Mouse (Mus musculus) cerebellum, adult 11-12 months (tissue): Measurements from ENCODE around the gene Actr1a.

ENCODE experiments used
- DNase-seq: peaks from one replicate; pipeline ENCODE4 v3.0.0; 2022

Actr1a gene

DNA sequence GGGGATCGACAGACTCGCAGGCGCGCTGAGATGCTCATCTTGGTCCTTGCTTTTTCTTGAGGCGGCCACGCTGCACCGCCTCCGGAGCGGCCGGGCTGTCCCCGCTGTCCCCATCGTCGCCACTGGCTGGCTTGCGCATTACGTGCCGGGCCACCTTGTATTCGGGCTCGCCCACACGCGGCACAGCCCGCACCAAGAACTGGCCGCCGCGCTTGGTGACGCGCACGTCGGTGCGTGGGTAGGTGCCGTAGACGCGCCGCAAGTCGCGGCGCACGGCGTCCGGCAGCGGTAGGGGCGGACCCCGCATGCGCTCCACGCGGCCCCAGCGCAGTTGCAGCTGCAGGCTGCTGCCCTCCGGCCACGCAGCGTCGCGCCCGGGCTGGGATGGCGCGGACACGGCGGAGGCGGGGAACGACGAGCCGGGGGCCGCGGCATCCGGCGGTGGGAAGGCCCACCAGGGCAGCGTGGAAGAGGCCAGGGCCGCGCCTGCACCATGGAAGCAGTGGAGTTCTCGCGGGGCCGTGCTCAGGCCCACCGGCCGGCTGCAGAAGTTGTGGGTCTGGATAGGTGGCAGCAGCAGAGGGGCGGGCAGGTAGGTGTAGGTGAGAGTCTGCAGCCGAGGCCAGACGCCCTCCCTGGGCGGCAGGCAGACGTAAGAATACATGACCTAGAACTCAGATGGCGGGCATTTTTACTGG is 46.6 kb downstream of the Actr1a start:
- DNase-seq: peak; percentile 94

DNA sequence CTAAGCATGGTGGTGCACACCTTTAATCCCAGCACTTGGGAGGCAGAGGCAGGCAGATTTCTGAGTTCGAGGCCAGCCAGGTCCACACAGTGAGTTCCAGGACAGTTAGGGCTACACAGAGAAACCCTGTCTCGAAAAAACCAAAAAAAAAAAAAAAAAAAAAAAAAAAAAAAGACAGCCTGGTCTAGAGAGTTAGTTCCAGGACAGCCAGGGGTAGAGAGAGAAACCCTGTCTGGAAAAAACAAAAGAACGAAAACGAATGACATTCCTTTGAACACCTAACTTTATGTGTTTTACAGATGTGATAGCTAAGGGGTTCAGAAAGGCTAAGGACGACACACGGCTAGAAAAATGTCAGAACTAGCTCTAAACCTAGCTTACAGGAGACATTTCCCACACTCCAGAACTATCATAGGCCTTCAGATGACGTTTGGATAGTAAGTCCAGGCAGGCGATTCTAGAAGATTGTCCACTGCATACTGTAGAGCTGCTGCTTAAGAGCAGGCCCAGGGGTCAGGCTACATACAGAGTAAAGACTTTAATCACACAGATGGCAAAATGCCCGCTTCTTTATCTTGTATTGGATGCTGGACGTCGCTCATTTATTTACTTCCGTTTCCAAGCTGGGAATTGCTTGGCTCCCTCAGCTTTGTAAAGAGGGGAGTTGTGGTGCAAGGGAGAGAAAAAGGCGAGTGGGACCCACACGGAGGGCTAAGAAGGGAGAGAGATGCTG is 47.4 kb downstream of the Actr1a start:
- DNase-seq: no peak

DNA sequence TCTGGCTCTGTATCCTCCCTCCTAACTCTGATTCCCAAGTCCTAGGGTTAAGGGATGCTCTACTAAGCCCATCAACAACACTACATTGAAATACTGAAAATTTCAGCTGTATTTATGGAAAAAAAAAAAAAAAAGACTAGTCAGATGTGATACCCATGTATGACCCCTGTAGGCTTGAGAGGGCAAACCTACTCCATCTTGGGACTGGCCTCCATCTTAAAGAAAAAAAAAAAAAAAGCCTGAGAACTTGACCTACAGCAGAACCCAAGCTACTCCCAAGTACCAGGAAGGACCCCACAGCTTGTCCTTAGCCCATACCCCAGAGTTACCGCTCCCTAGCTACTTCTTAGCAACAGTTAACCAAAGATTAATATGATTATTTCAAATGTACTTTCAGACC is 48.4 kb downstream of the Actr1a start:
- DNase-seq: no peak

DNA sequence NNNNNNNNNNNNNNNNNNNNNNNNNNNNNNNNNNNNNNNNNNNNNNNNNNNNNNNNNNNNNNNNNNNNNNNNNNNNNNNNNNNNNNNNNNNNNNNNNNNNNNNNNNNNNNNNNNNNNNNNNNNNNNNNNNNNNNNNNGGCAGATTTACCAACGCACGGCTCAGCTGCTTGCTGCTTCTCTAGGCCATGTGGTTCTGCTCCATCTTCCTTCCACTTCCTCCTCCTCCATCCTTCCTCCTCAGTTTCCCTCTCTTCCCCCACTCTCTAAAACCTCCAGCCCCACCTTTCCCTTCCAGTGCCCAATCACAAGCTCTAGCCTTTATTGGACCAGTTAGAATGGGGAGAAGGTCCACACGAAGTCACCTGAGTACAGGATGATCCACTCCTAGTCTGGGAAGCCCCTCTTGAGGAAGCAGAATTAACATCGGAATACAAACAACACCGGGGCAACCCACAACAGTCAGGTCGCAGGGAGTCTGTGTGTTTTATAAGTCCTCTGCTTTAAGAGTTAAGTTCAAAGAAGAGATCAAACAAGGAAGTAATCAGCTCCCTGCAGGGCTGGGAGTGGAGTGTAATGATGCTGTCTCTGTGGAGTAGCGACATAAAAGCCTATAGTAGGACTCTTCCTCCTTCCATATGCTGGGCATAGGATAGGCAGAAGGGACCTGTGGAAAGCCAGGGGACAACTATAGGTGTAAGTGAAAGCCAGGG is 50.7 kb downstream of the Actr1a start:
- DNase-seq: no peak

DNA sequence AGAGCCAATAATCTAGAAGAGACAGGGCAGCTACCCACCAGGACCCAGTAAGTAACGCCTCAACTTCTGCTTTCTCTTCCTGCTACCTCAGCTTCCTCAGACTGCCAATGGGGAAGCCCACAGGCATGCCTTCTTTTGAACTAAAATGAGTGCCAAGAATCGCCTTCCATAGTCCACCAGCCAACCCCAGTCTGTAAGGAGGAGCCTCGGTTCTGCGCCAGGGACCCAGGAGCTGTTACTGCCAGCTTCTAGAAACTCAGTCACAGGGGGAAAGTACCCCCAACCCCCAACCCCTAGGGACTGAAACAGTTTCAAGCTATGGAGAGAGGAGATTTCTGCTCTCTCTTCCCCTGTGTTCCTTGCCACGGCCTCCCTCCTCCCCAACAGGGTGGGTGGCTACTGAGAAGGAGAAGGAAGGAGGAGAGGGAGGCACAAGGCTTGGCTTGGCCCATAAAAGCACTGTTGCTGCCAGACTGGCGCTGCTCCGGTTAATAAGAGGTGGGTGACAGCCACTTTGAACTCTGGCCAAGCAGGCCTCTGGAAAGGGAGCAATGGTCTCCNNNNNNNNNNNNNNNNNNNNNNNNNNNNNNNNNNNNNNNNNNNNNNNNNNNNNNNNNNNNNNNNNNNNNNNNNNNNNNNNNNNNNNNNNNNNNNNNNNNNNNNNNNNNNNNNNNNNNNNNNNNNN is 56.1 kb downstream of the Actr1a start:
- peak; percentile 77 for DNase-seq

DNA sequence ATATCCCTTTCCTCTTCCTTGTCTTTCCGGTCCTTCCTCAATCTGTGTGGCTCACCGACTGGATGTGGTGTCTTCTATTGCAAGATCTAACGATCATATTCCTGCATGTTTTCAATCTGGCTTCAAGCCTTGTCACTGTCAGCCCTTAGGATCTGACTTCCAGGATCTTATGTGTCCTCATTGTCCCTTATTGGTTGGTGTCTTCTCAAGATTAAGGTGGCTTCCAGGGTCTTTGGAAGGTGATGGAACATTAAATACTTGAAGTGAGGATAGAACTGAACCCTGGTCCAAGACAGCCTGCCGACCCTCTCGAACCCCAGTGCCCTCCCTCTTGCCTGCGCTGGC is 56.6 kb downstream of the Actr1a start:
- no peak for DNase-seq

DNA sequence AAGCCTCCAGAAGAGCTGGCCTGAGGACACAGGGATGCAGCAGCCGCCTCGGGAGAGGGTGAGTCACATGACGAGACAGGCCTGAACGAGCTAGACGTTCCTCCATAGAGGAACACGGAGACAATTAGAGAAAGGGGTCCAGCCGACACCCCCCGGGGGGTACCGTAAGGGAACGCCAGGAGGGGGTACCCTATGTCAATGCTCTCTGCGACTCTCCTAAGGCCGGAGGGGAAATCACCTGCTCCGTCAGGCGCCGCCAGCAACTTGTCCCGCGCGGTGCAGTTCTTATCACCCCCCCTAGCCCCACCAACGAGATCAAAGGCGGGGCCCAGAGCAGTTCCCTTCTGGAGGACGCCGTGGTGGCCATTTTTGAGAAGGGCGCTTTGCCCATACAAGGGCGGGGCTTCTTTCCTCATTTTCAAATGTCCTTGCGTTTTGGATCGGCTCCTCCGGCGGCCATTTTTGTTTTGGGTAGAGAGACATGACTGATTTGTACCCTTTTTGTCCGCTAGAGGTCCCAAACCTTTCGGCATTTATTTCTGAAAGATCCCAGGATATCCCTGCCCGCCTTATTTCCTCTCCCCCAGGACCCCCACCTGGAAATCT is 57.1 kb downstream of the Actr1a start, which contains the start of gene Cuedc2:
Gene Cuedc2, minus strand, starts transcription at position 372 of the 606 bp plus-strand sequence.
- peak; percentile 97 for DNase-seq

DNA sequence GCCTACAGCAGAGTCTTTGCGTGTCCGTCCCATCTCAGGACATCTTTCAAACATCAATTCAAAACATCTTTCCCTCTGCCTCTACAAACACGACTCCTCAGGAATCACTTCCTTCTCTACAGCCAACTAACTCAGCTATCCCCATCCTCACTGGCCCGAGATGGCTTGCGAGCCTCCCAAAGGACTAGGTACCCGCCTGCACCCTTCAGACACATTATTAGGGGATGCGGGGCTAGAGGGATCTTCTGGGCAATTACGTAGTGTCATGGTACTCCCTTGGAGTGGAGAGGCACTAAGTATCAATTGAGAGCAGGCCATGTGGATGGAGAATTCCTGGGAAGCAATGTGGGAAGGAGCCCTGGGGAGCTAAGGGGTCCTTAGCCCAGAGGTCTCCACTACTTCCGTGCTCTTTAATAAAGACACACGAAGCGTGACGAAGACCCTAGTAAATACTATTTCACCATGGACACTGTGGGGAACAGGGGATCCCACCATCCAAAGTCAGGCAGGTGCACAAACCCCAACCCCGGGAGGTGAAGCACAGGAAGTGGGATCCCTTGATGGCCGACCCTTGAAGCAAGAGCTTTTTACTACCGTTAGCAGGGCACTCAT is 57.7 kb downstream of the Actr1a start:
- no peak for DNase-seq

DNA sequence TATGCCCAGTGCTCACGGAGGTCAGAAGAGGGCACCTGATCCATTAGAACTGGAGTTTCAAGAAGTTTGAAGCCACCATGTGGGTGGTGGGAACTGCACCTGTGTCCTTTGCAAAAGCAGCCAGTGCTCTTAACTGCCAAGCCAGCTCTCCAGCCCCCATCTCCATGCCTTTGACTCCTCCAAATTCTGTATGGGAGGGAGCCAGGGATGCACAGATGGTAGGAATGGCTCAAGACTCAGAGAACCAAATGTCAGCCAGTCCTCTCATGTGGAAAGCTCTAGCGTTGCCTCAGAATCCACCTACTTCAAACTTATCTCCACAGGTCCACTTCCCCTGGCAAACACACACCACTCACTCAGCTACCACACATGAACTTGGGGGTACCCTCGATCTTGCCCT is 61.6 kb downstream of the Actr1a start:
- peak; percentile 82 for DNase-seq

DNA sequence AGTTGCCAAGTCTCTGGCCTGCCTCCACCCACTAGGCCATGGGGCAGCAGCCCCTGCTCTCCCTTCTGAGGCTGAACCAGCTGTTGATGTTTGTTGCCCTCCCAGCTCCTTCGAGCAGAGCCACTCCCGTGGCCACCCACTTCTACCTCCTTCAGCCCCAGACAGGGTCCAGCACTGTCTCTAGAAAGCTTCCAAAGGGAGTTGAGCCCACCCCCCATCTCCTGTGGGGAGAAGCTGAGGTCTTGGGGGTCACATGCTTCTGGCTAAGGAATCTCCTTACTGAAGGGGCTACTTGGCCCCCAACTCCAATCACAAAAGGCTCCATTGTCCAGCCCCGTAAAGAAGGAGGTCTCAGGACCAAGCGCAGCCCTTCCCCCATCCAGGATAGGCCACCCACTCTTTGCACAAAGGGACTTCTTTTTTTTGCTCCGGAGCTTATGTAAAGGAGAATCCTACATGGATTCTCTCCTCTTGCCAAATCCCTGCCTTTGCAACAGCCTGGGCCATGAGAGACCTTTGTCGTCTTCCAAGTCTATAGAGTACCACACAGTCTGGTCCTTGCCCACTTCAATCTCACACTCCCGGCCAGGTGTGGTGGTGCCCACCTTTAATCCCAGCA is 62.7 kb downstream of the Actr1a start:
- DNase-seq: peak; percentile 60

DNA sequence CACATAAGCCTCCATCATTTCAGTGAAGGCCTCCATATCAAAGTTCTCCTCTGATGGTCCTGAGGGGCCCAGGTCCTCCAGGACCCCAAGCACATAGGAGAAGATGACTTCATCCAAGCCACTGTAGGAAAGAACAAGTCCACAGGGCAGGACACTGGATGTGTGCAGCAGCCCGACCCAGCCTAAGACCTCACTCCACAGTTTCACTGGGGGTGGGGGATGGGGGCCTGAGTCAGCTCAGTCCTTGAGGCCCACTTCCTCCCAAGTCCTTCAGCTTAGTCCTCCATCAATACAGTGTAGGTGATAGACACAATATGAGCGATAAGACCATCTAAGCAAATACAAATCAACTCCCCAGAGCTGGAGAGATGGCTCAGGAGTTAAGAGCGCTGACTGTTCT is 63.6 kb downstream of the Actr1a start:
- DNase-seq: peak; percentile 51

DNA sequence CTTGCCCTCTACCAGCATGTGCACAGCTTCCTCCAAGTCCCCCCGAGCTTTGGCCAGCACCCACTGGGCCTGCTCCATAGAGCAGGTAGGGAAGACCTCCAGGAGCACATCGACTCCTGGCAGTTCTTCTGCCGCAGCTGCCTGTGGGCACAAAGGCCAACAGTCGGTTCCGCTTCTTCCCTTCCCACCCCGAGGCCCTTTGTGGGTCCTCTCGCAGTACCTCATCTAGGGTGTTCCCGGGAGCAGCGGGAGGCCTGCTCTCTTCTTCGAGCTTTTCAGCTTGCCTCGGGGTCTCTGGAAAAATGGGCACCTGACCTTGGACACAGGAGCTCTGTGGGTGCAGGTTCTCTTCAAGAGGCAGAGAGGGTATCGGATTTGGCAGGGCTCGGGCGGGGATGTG is 64.2 kb downstream of the Actr1a start:
- DNase-seq: peak; percentile 61

DNA sequence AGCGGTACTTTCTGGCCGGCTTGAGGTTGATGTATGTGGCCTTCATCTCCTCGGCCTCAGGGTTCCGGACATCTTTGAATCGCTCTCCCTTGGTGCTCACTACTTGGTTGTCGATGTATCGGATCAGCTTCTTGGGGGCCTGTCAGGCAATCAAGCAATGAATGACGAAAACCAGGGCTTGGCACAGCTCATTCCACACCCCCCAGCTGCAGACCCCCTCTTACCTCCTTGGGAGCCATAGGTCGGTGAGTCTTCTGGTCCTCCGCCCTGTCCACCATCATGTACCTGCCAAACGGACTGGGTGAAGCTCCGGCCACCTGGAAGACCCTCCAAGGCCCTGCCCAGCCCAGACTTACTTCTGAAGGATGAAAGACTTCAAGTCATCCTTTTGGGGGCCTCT is 64.9 kb downstream of the Actr1a start:
- DNase-seq: no peak

DNA sequence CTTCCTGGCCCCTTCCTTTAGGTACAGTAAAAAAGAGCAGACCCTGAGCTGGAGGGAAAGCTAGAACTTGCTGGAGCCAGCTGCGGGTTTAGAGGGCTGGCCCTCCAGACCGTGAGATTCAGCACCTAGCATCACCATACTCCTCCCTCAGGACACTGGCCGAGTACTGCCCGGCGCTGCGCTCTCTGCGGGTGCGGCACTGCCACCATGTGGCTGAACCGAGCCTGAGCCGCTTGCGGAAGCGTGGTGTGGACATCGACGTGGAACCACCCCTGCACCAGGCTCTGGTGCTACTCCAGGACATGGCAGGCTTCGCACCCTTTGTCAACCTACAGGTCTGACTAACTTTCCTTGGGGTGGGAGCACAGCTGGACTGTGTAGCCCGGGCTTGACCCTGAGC is 65.6 kb downstream of the Actr1a start:
- peak; percentile 87 for DNase-seq

DNA sequence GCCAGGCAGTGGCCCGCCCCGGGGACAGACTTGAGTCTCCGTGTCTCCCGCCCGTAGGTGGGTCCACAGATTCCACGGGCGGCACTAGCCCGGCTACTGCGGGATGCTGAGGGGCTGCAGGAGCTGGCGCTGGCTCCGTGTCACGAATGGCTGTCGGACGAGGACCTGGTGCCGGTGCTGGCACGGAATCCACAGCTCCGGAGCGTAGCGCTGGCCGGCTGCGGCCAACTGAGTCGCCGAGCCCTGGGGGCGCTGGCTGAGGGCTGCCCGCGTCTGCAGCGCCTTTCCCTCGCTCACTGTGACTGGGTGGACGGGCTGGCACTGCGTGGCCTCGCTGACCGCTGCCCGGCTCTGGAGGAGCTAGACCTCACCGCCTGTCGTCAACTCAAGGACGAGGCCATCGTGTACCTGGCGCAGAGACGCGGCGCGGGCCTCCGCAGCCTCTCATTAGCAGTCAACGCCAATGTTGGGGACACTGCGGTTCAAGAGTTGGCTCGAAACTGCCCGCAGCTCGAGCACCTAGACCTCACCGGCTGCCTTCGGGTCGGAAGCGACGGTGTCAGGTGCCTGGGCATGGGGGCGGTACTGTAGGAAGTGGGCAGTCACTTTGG is 66.4 kb downstream of the Actr1a start:
- no peak for DNase-seq

DNA sequence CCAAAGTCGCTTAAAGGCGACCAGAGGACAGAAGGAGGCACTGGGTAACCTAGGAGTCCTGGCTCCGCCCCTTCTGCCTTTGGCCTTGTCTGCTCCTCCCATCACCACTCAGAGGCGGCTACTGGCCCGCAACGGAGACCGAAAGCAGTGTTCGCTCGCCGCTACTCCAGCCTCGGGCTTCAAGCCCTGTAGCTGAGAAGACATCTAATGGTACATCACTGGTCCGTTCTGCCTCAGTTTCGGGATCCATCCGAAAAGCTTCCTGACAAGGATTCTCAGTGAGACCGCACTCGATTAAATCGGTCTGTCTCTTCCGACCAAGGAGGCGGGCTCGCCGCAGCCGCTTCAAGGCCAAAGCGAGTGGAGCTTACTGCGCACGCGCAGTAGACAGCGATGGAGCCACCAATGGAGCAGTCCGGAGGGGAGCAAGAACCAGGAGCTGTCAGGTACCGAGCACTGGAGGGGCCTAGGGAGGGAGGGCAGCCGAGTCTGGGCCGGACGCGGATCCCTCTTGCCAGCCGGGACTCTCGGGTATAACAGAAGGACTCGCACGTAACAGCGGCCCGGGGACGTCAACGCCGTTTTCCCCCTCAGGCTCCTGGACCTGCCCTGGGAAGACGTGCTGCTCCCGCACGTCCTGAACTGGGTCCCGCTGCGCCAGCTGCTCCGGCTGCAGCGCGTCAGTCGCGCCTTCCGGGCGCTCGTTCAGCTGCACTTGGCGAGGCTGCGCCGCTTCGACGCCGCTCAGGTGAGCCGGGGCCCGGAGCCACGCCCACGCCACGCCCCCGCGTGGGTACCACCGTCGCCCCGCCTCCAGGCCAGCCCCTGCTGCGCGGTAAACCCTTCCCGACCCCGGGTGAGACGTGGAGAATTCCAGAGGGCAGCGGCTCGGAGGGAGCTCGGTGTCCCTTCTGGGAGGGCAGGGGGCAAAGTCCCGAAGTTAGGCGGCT is 67.2 kb downstream of the Actr1a start, which contains the start of gene Fbxl15:
Gene Fbxl15, plus strand, starts transcription at position 104 of the 950 bp plus-strand sequence.
- peak; percentile 97 for DNase-seq

DNA sequence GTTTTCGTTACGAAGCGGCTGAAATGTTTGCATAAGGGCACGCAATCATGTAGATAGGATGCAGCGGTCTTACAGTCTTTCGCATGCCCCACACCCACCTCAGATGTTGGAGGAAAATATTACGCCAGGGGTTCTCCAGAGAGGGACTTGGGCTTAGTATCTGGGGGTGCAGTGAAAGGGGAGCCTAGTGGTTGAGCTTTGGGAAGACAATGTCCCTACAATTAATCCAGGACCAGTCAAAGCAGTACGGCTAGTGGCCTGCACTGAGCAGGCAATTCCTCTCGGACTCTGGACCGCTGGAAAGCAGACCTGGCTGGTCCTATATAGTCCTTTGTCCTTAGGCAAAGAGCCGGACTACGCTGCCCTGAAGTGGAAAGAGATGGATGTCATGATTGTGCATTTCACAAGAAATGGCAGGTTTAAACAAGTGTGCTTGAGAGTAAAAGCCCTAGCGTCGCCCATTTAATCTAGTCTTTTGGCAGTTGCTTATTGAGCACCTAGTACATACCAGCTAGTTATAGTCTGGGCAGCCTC is 68.0 kb downstream of the Actr1a start:
- DNase-seq: no peak
